Mouse (Mus musculus): ENCODE measurements around the gene Eme1.

DNA sequence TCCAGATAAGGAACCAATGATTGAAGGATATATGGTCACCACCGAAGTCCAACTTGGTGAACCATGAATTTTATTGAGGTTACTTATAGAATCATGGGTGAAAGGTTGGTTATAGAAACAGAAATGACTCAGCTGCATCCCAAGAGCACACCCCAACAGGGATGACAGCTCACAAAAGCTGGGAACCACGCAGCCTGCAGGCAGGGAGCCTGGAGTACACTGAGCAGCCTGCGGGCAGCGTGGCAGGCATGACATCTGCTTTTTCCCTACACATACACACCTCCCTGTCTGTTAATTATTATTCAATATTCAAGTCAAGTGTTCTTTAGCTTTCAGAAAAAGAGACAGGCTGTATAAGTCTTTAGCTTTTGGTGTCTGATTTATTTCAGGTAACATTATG lies 39.2 kb downstream of the Eme1 start:
- TF ChIP-seq CTCF (IDR thresholded peaks at IDR 0.05; ENCODE audit: low read depth) (no peak), EP300 (IDR thresholded peaks at IDR 0.05; ENCODE audit: low read depth) (no peak)

Data from liver, postnatal 0 days (tissue).